11 mouse cellular contexts compared by ENCODE assay signal in the genomic region with DNA sequence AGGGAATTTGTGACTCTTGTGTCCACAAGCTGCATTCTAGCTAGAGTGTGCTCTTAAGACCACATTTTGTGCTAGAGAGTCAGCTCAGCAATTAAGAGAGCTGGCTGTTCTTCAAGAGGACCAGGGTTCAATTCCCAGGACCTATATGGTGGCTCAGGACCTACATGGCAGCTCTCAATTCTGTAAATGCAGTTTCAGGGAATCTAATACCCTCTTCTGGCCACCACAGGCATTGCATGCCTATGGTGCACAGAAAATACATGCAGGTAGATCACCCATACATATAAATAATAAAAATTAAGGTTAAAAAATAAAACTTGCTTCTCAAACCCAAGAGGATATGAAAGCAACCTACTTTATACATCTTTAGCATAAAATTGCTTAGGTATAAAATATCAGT. TPM values are rescaled to one million over a fixed set of nuclear protein-coding genes. Genes with fewer than 3 reads are reported as not detected.
DNase-seq lines count a peak whose midpoint lies in the region; ATAC-seq and TF ChIP-seq lines count a peak whose summit lies in the region.
"Had no signal": no experiment of that assay in that cellular context is flagged by ENCODE, and none has a peak within 500 bp of the region (broad histone marks: within the 10 kb centered on the region; RNA-seq: fewer than 3 reads in every experiment).

No protein-coding gene starts in this region.

- H3K4me1 ChIP-seq in hindbrain, postnatal 0 days (ENCODE audit: insufficient read depth, low read length): no peaks in the 10 kb centered on the region
- H3K4me1 ChIP-seq in hindbrain, embryonic 14.5 days (replicated peaks; ENCODE audit: control insufficient read depth, insufficient read depth, low read length): peaks cover 5% of the 10 kb centered on the region; the same call in 1 of the 2 replicates
- H3K4me1 ChIP-seq in CH12.LX (ENCODE audit: control insufficient read depth in 1 of 2, insufficient read depth in 2 of 2): peaks cover 0 to 9% of the 10 kb centered on the region in 2 experiments; a peak in 2 of 4 replicates
- H3K4me1 ChIP-seq: liver, embryonic 13.5 days had no signal

- peak; percentile 61 for TF ChIP-seq RAD21 in CH12.LX (IDR thresholded peaks at IDR 0.05; ENCODE audit: low read depth, low read length)

- in situ Hi-C loops in CH12.LX (cut with MboI; ENCODE audit: low pct_ligation_motif_present, low pct_unique_long_range_greater_than_20kb, low sequenced_read_pairs): no loop called here

- H3K36me3 ChIP-seq in hindbrain, postnatal 0 days (ENCODE audit: insufficient read depth, low read length): peaks cover 4% of the 10 kb centered on the region; the same call in 1 of the 2 replicates
- no peaks in the 10 kb centered on the region; the same call in 1 of the 2 replicates for H3K36me3 ChIP-seq in hindbrain, embryonic 14.5 days (replicated peaks; ENCODE audit: control insufficient read depth, insufficient read depth)
- peaks cover 5 to 18% of the 10 kb centered on the region in 2 experiments for H3K36me3 ChIP-seq in CH12.LX (replicated peaks in 1 of 2; ENCODE audit: control insufficient read depth in 1 of 2, insufficient read depth in 1 of 2, low read length in 1 of 2)
- H3K36me3 ChIP-seq: liver, embryonic 13.5 days had no signal

- no peaks in the 10 kb centered on the region for H3K79me2 ChIP-seq in CH12.LX (replicated peaks; ENCODE audit: control insufficient read depth, extremely low read depth, insufficient read depth, poor library complexity, severe bottlenecking)

- no peaks in the 10 kb centered on the region for H3K27me3 ChIP-seq in hindbrain, postnatal 0 days (ENCODE audit: insufficient read depth, low read length)
- H3K27me3 ChIP-seq in hindbrain, embryonic 14.5 days (ENCODE audit: control insufficient read depth, insufficient read depth, low read length): no peaks in the 10 kb centered on the region
- no peaks in the 10 kb centered on the region for H3K27me3 ChIP-seq in CH12.LX (replicated peaks)
- H3K27me3 ChIP-seq: liver, embryonic 13.5 days had no signal

- no peak overlapping the region for H3K4me3 ChIP-seq in hindbrain, postnatal 0 days (ENCODE audit: low read length)
- H3K4me3 ChIP-seq in hindbrain, embryonic 14.5 days (replicated peaks; ENCODE audit: low read length): no peak overlapping the region
- no peak overlapping the region for H3K4me3 ChIP-seq in CH12.LX (replicated peaks in 1 of 3; ENCODE audit: low read depth in 2 of 3, low read length in 2 of 3, poor library complexity in 1 of 3)
- H3K4me3 ChIP-seq: liver, embryonic 13.5 days; myocyte had no signal

- H3K27ac ChIP-seq in hindbrain, postnatal 0 days: no peak overlapping the region
- no peak overlapping the region for H3K27ac ChIP-seq in hindbrain, embryonic 14.5 days
- no peak overlapping the region for H3K27ac ChIP-seq in CH12.LX (ENCODE audit: insufficient read depth, low read depth)
- H3K27ac ChIP-seq: liver, embryonic 13.5 days had no signal

- TF ChIP-seq POLR2A in CH12.LX (IDR thresholded peaks at IDR 0.05; ENCODE audit: low read depth, low read length): no peak

- H3K9me3 ChIP-seq in hindbrain, postnatal 0 days (ENCODE audit: low read length): no peaks in the 10 kb centered on the region
- no peaks in the 10 kb centered on the region for H3K9me3 ChIP-seq in hindbrain, embryonic 14.5 days (ENCODE audit: control insufficient read depth, low read length)
- H3K9me3 ChIP-seq in CH12.LX (replicated peaks; ENCODE audit: low read length): no peaks in the 10 kb centered on the region
- H3K9me3 ChIP-seq: liver, embryonic 13.5 days had no signal

- intact Hi-C loops in gastrocnemius, postnatal 14 days (cut with DNase I; ENCODE audit: low total_unique reads): no loop called here

- no peak for ATAC-seq in hindbrain, postnatal 0 days
- ATAC-seq in hindbrain, embryonic 14.5 days (ENCODE audit: low FRiP score): no peak
- peak; percentile 44 for ATAC-seq in granulocyte monocyte progenitor cell, adult 5-6 weeks (replicated peaks; ENCODE audit: poor library complexity, severe bottlenecking)

- dilution Hi-C loops in CH12.LX (cut with MboI; ENCODE audit: extremely low pct_ligation_motif_present, extremely low pct_unique_long_range_greater_than_20kb, low sequenced_read_pairs): no loop called here

- DNase-seq in hindbrain, postnatal 0 days (ENCODE audit: low spot score): no peak
- DNase-seq in hindbrain, embryonic 14.5 days (ENCODE audit: low spot score): no peak
- DNase-seq in 3T3-L1 (ENCODE audit: low read depth, low spot score) (peak; percentile 67), CH12.LX (ENCODE audit: extremely low read depth) (peak; percentile 20)
- no peak for DNase-seq in gastrocnemius, postnatal 14 days
- DNase-seq in left cerebral cortex, adult 11 months (ENCODE audit: low spot score): no peak
- no peak for DNase-seq in cerebellum, postnatal 36 days
- DNase-seq: gastrocnemius, postnatal 25 days; liver, embryonic 13.5 days had no signal

- H3K4me2 ChIP-seq in hindbrain, postnatal 0 days (ENCODE audit: low read depth, low read length): no peak overlapping the region
- H3K4me2 ChIP-seq in hindbrain, embryonic 14.5 days (replicated peaks): no peak overlapping the region
- no peak overlapping the region for H3K4me2 ChIP-seq in CH12.LX (ENCODE audit: insufficient read depth, low read depth, poor library complexity, severe bottlenecking)
- H3K4me2 ChIP-seq: liver, embryonic 13.5 days had no signal

- H3K9ac ChIP-seq in hindbrain, postnatal 0 days (replicated peaks; ENCODE audit: low read length): no peak overlapping the region
- no peak overlapping the region for H3K9ac ChIP-seq in hindbrain, embryonic 14.5 days
- H3K9ac ChIP-seq in CH12.LX (ENCODE audit: insufficient read depth, low read depth): no peak overlapping the region
- H3K9ac ChIP-seq: liver, embryonic 13.5 days had no signal

- peak; percentile 57 for TF ChIP-seq CTCF in hindbrain, postnatal 0 days (IDR thresholded peaks at IDR 0.05; ENCODE audit: low read depth)
- TF ChIP-seq CTCF in CH12.LX (conservative IDR thresholded peaks at IDR 0.05 in 1 of 2, IDR thresholded peaks at IDR 0.05 in 1 of 2; ENCODE audit: low read depth in 2 of 2, low read length in 2 of 2): peak; percentile 51 to 69

- no peak for TF ChIP-seq EP300 in CH12.LX (IDR thresholded peaks at IDR 0.05; ENCODE audit: low read length)

TF ChIP-seq in CH12.LX, 34 proteins besides CTCF, POLR2A, EP300 and RAD21:
- TF ChIP-seq SMC3 (IDR thresholded peaks at IDR 0.05; ENCODE audit: low read depth, low read length) (peak; percentile 59), MXI1 (IDR thresholded peaks at IDR 0.05; ENCODE audit: low read depth, low read length) (no peak)
TF ChIP-seq in CH12.LX: peak in this region for 1.

RNA-seq across cellular contexts. Expression of a gene that starts 45.5 kb away (rescaled TPM):
- total RNA-seq in hindbrain, postnatal 0 days (2014; rRNA removed): 45.4 and 53.7 TPM in 2 replicates
- 26.2 and 27.3 TPM in 2 replicates for polyA plus RNA-seq in hindbrain, postnatal 0 days (2015; fragmentation: Nextera tagmentation; extraction: Ambion mirVana)
- 25.8 and 29.0 TPM in 2 replicates for polyA plus RNA-seq in hindbrain, embryonic 14.5 days (2014; fragmentation: Nextera tagmentation; extraction: Ambion mirVana)
- total RNA-seq in CH12.LX (2012; rRNA removed) (0.84 and 1.4 TPM in 2 replicates), CH12.LX (2014; rRNA removed) (1.3 and 1.5 TPM in 2 replicates)
- polyA plus RNA-seq in CH12.LX (2012; ENCODE audit: insufficient read length, low read depth): 1.3 and 1.5 TPM in 2 replicates
- total RNA-seq in granulocyte monocyte progenitor cell, adult 5-6 weeks (2014; fragmentation: Nextera tagmentation): 5.6 and 10.7 TPM in 2 replicates
- 6.1 and 6.3 TPM in 2 replicates for total RNA-seq in granulocyte monocyte progenitor cell, adult 5-6 weeks (2017)
- total RNA-seq in gastrocnemius, postnatal 14 days (2021): 10 to 100 TPM in 1 of 2 experiments, 1 to 10 TPM in 1; 7.6 to 10.2 TPM

Comparison
In these comparisons a context has a peak if more than half of its experiments do, and no peak if none do; other contexts are left out.
1. DNase-seq: peak in 3T3-L1 (single experiment) and CH12.LX (single experiment); none in hindbrain, postnatal 0 days (single experiment), hindbrain, embryonic 14.5 days (single experiment), gastrocnemius, postnatal 14 days (single experiment), left cerebral cortex, adult 11 months (single experiment) and cerebellum, postnatal 36 days (0 of 2).